ENCODE assay signal across 17 mouse cellular contexts in the genomic region with DNA sequence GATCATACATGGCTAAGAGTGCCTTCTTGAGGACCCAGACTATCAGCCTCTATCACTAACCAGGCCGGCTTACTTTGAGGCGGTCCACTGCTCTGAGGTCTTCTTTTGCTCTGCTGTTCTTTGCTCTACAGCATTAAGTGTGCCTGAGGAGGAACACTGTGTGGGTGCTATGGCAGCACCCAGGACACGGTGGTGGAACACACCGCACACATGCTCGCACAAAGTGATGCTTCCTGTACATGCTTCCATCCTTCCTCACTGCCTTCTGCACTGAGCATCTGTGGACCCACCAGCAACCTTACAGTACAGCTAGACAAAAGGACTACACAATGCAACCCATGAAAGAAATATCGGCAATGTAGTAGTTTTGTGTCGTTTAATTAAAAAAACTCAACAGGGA. TPM values are rescaled to one million over a fixed set of nuclear protein-coding genes. Genes with fewer than 3 reads are reported as not detected.
DNase-seq lines count a peak whose midpoint lies in the region; ATAC-seq and TF ChIP-seq lines count a peak whose summit lies in the region.
"Had no signal": no experiment of that assay in that cellular context is flagged by ENCODE, and none has a peak within 500 bp of the region (broad histone marks: within the 10 kb centered on the region; RNA-seq: fewer than 3 reads in every experiment).

No protein-coding gene starts in this region.

- no peaks in the 10 kb centered on the region for H3K27me3 ChIP-seq in intestine, embryonic 15.5 days (replicated peaks)
- no peaks in the 10 kb centered on the region for H3K27me3 ChIP-seq in intestine, embryonic 16.5 days (replicated peaks; ENCODE audit: control insufficient read depth, insufficient read depth, low read length)
- H3K27me3 ChIP-seq in lung, embryonic 16.5 days (ENCODE audit: control insufficient read depth, insufficient read depth, low read depth, low read length): no peaks in the 10 kb centered on the region
- H3K27me3 ChIP-seq in myocyte (ENCODE audit: control insufficient read depth, insufficient read depth, insufficient read length): no peaks in the 10 kb centered on the region
- no peaks in the 10 kb centered on the region for H3K27me3 ChIP-seq in forebrain, embryonic 15.5 days
- H3K27me3 ChIP-seq: hindbrain, embryonic 12.5 days; neural tube, embryonic 15.5 days had no signal

- H3ac ChIP-seq in myocyte (ENCODE audit: control insufficient read depth, insufficient read length): no peak overlapping the region

- 96% methylated on average over 7 of the region's 7 CpGs for WGBS in intestine, embryonic 15.5 days
- WGBS in intestine, embryonic 16.5 days: 95% methylated on average over 7 of the region's 7 CpGs
- WGBS in lung, embryonic 16.5 days: 92% methylated on average over 7 of the region's 7 CpGs
- 93% methylated on average over 7 of the region's 7 CpGs for WGBS in forebrain, embryonic 15.5 days

- ATAC-seq in intestine, embryonic 15.5 days: no peak
- ATAC-seq in intestine, embryonic 16.5 days: no peak
- ATAC-seq in lung, embryonic 16.5 days (ENCODE audit: low read depth): no peak
- no peak for ATAC-seq in forebrain, embryonic 15.5 days (replicated peaks)

- 0 out of 2 replicates have a peak, but pooled peaks cover 4% of the 10 kb centered on the region for H3K4me1 ChIP-seq in intestine, embryonic 15.5 days (replicated peaks)
- H3K4me1 ChIP-seq in intestine, embryonic 16.5 days (ENCODE audit: control insufficient read depth, insufficient read depth, low read length): no peaks in the 10 kb centered on the region
- H3K4me1 ChIP-seq in lung, embryonic 16.5 days (replicated peaks; ENCODE audit: control insufficient read depth, insufficient read depth, low read length): peaks cover 4% of the 10 kb centered on the region; the same call in 1 of the 2 replicates
- H3K4me1 ChIP-seq in forebrain, embryonic 15.5 days: no peaks in the 10 kb centered on the region
- H3K4me1 ChIP-seq: hindbrain, embryonic 12.5 days; neural tube, embryonic 15.5 days had no signal

- no peak overlapping the region for H3K4me2 ChIP-seq in intestine, embryonic 15.5 days (replicated peaks)
- H3K4me2 ChIP-seq in intestine, embryonic 16.5 days (ENCODE audit: low read depth, low read length): no peak overlapping the region
- no peak overlapping the region for H3K4me2 ChIP-seq in lung, embryonic 16.5 days (ENCODE audit: low read depth, low read length)
- H3K4me2 ChIP-seq in myocyte (ENCODE audit: low read depth): no peak overlapping the region
- H3K4me2 ChIP-seq in forebrain, embryonic 15.5 days (replicated peaks): no peak overlapping the region
- H3K4me2 ChIP-seq: hindbrain, embryonic 12.5 days; liver, embryonic 11.5 days; neural tube, embryonic 15.5 days had no signal

- TF ChIP-seq POLR2A in myocyte (IDR thresholded peaks at IDR 0.05; ENCODE audit: insufficient read length, low read depth): peak; percentile 34

- H3K4me3 ChIP-seq in gastrocnemius, adult 2 months: no peak overlapping the region
- no peak overlapping the region for H3K4me3 ChIP-seq in intestine, embryonic 15.5 days (replicated peaks)
- no peak overlapping the region for H3K4me3 ChIP-seq in intestine, embryonic 16.5 days (ENCODE audit: low read length)
- no peak overlapping the region for H3K4me3 ChIP-seq in lung, embryonic 16.5 days (ENCODE audit: low read length)
- no peak overlapping the region for H3K4me3 ChIP-seq in myocyte
- no peak overlapping the region for H3K4me3 ChIP-seq in forebrain, embryonic 15.5 days
- H3K4me3 ChIP-seq: hindbrain, embryonic 12.5 days; midbrain, embryonic 10.5 days; neural tube, embryonic 15.5 days had no signal

- DNase-seq in gastrocnemius, adult 2 months: no peak
- DNase-seq in gastrocnemius, postnatal 14 days: no peak
- DNase-seq in lung, postnatal 4 days: no peak
- DNase-seq: cerebellum, adult 9-10 months; gastrocnemius, postnatal 25 days; thymus, postnatal 14 days had no signal

- H3K9ac ChIP-seq in intestine, embryonic 15.5 days: no peak overlapping the region
- no peak overlapping the region for H3K9ac ChIP-seq in intestine, embryonic 16.5 days (ENCODE audit: low read depth, low read length)
- H3K9ac ChIP-seq in lung, embryonic 16.5 days (ENCODE audit: low read length): no peak overlapping the region
- no peak overlapping the region for H3K9ac ChIP-seq in forebrain, embryonic 15.5 days (replicated peaks)
- H3K9ac ChIP-seq: hindbrain, embryonic 12.5 days; neural tube, embryonic 15.5 days had no signal

- peak overlapping the region; percentile 82 for H3K27ac ChIP-seq in gastrocnemius, adult 2 months
- peak overlapping the region; percentile 17; the same call in 1 of the 2 replicates for H3K27ac ChIP-seq in intestine, embryonic 15.5 days
- H3K27ac ChIP-seq in intestine, embryonic 16.5 days (ENCODE audit: low read length): no peak overlapping the region
- peak overlapping the region; percentile 50; the same call in 1 of the 2 replicates for H3K27ac ChIP-seq in lung, embryonic 16.5 days (ENCODE audit: low read length)
- no peak overlapping the region for H3K27ac ChIP-seq in forebrain, embryonic 15.5 days (replicated peaks)
- H3K27ac ChIP-seq: hindbrain, embryonic 12.5 days; midbrain, embryonic 10.5 days had no signal

- peaks cover 19% of the 10 kb centered on the region for H3K79me2 ChIP-seq in myocyte (ENCODE audit: control insufficient read depth, insufficient read depth)

- no peak for TF ChIP-seq CTCF in gastrocnemius, adult 2 months (IDR thresholded peaks at IDR 0.05)

- peaks cover 4% of the 10 kb centered on the region; the same call in 1 of the 2 replicates for H3K9me3 ChIP-seq in intestine, embryonic 15.5 days
- no peaks in the 10 kb centered on the region for H3K9me3 ChIP-seq in intestine, embryonic 16.5 days (ENCODE audit: control insufficient read depth, low read length)
- H3K9me3 ChIP-seq in lung, embryonic 16.5 days (ENCODE audit: control insufficient read depth, low read length): peaks cover 3% of the 10 kb centered on the region; the same call in 1 of the 2 replicates
- H3K9me3 ChIP-seq in forebrain, embryonic 15.5 days: no peaks in the 10 kb centered on the region
- H3K9me3 ChIP-seq: neural tube, embryonic 15.5 days had no signal

- H3K36me3 ChIP-seq in intestine, embryonic 15.5 days: peaks cover 30% of the 10 kb centered on the region
- peaks cover 30% of the 10 kb centered on the region for H3K36me3 ChIP-seq in intestine, embryonic 16.5 days (ENCODE audit: control insufficient read depth, insufficient read depth, low read length)
- H3K36me3 ChIP-seq in lung, embryonic 16.5 days (ENCODE audit: control insufficient read depth, insufficient read depth, low read length): peaks cover 39% of the 10 kb centered on the region
- peaks cover 72% of the 10 kb centered on the region for H3K36me3 ChIP-seq in myocyte (ENCODE audit: control insufficient read depth, insufficient read depth)
- peaks cover 53% of the 10 kb centered on the region for H3K36me3 ChIP-seq in forebrain, embryonic 15.5 days

- intact Hi-C loops in gastrocnemius, adult 2 months (cut with DNase I): no loop called here
- intact Hi-C loops in gastrocnemius, postnatal 14 days (cut with DNase I; ENCODE audit: low total_unique reads): no loop called here

TF ChIP-seq in myocyte, 11 proteins besides CTCF, POLR2A, EP300 and RAD21:
- TF ChIP-seq E2F4 (IDR thresholded peaks at IDR 0.05; ENCODE audit: insufficient read depth): no peak
- no peak for TF ChIP-seq CEBPB (IDR thresholded peaks at IDR 0.05; ENCODE audit: insufficient read depth, poor library complexity, severe bottlenecking)
- no peak for TF ChIP-seq USF1 (IDR thresholded peaks at IDR 0.05; ENCODE audit: low read depth)
- TF ChIP-seq MAX (IDR thresholded peaks at IDR 0.05; ENCODE audit: low read depth): no peak
- peak; percentile 66 for TF ChIP-seq POLR2AphosphoS2 (IDR thresholded peaks at IDR 0.05; ENCODE audit: insufficient read length, low read depth)
- TF ChIP-seq SRF (IDR thresholded peaks at IDR 0.05; ENCODE audit: control insufficient read depth, insufficient read length, low read depth): no peak
TF ChIP-seq in myocyte: peak in this region for 1.

RNA-seq across cellular contexts. Expression of gene Wsb1, which starts 15.4 kb away (rescaled TPM):
- 10 to 100 TPM in 1 of 2 experiments, 1 to 10 TPM in 1; 7.2 to 14.3 TPM for total RNA-seq in gastrocnemius, adult 2 months (2021)
- total RNA-seq in gastrocnemius, postnatal 14 days (2021): 10 to 100 TPM; 16.5 to 19.1 TPM
- 166 and 207 TPM in 2 replicates for polyA plus RNA-seq in intestine, embryonic 15.5 days (2015; fragmentation: Nextera tagmentation; extraction: Ambion mirVana)
- polyA plus RNA-seq in intestine, embryonic 16.5 days (2015; fragmentation: Nextera tagmentation; extraction: Ambion mirVana): 149 and 158 TPM in 2 replicates
- polyA plus RNA-seq in lung, embryonic 16.5 days (2015; fragmentation: Nextera tagmentation; extraction: Ambion mirVana): 208 and 222 TPM in 2 replicates
- 35.1 TPM for polyA plus RNA-seq in myocyte (2012; fragmentation: generic; extraction: Trizol)
- 438 and 470 TPM in 2 replicates for polyA plus RNA-seq in forebrain, embryonic 15.5 days (2015; fragmentation: Nextera tagmentation; extraction: Ambion mirVana)

RNA-seq across cellular contexts. Expression of gene Gm9964, which starts 57.7 kb away (rescaled TPM):
- not detected for total RNA-seq in gastrocnemius, adult 2 months (2021)
- total RNA-seq in gastrocnemius, postnatal 14 days (2021): not detected
- polyA plus RNA-seq in intestine, embryonic 15.5 days (2015; fragmentation: Nextera tagmentation; extraction: Ambion mirVana): not detected in 2 replicates
- not detected in 2 replicates for polyA plus RNA-seq in intestine, embryonic 16.5 days (2015; fragmentation: Nextera tagmentation; extraction: Ambion mirVana)
- not detected in 2 replicates for polyA plus RNA-seq in lung, embryonic 16.5 days (2015; fragmentation: Nextera tagmentation; extraction: Ambion mirVana)
- polyA plus RNA-seq in myocyte (2012; fragmentation: generic; extraction: Trizol): not detected
- not detected in 2 replicates for polyA plus RNA-seq in forebrain, embryonic 15.5 days (2015; fragmentation: Nextera tagmentation; extraction: Ambion mirVana)
- total RNA-seq: adrenal gland, postnatal 36 days; gastrocnemius, postnatal 25 days had no signal
- polyA plus RNA-seq: hindbrain, embryonic 12.5 days; intestine, embryonic 14.5 days; liver, embryonic 11.5 days; midbrain, embryonic 10.5 days; neural tube, embryonic 15.5 days had no signal

Comparison
In these comparisons a context has a peak if more than half of its experiments do, and no peak if none do; other contexts are left out.
1. H3K27ac ChIP-seq: peak in gastrocnemius, adult 2 months (single experiment), intestine, embryonic 15.5 days (single experiment) and lung, embryonic 16.5 days (single experiment); none in intestine, embryonic 16.5 days (single experiment) and forebrain, embryonic 15.5 days (single experiment).